Mouse (Mus musculus): ENCODE measurements at regions not wholly inside any gene's neighbourhood (a gene's known extent, or its start where the extent isn't known, plus 50 kb on each side); places are given as distances from the start of the nearest gene placed in this dataset.

DNA sequence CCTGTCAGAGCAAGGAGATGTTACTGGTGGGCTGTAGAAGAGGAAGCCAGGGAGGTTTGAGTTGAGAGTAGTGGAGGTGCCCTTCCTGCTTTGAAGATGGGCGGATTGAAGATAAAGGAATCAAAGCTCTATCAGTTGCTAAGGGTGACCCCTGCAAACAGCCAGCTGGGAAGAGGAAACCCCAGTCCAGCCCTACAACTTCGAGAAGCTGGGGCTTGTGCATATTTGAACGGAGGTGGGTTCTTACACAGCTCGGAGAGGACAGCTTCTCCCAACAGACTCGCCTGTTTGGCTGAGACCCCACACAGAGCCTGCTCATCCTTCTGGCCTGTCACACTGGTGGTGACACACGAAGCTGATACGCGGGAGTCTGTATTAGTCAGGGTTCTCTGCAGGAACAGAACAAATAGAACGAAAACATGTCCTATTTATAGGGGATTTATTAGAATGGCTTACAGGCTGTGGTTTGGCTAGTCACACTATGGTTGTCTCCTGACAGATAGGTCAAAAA is 60.6 kb upstream of the Slc25a33 start:
- no peak overlapping the region for H3ac ChIP-seq (ENCODE audit: control insufficient read depth, insufficient read length, low read depth)
- no peaks in the 10 kb centered on the region for H3K36me3 ChIP-seq (ENCODE audit: control insufficient read depth, insufficient read depth)
- H3K79me3 ChIP-seq (ENCODE audit: low read depth): no peaks in the 10 kb centered on the region
- no peaks in the 10 kb centered on the region for H3K79me2 ChIP-seq (ENCODE audit: control insufficient read depth, insufficient read depth)
- no peaks in the 10 kb centered on the region for H3K27me3 ChIP-seq (ENCODE audit: control insufficient read depth, insufficient read depth, insufficient read length)
- TF ChIP-seq FOSL1 (IDR thresholded peaks at IDR 0.05; ENCODE audit: insufficient read depth, low read length, poor library complexity, severe bottlenecking) (no peak), MAX (IDR thresholded peaks at IDR 0.05) (no peak)
- no peak overlapping the region for H3K4me3 ChIP-seq (ENCODE audit: insufficient read depth, poor library complexity, severe bottlenecking)

DNA sequence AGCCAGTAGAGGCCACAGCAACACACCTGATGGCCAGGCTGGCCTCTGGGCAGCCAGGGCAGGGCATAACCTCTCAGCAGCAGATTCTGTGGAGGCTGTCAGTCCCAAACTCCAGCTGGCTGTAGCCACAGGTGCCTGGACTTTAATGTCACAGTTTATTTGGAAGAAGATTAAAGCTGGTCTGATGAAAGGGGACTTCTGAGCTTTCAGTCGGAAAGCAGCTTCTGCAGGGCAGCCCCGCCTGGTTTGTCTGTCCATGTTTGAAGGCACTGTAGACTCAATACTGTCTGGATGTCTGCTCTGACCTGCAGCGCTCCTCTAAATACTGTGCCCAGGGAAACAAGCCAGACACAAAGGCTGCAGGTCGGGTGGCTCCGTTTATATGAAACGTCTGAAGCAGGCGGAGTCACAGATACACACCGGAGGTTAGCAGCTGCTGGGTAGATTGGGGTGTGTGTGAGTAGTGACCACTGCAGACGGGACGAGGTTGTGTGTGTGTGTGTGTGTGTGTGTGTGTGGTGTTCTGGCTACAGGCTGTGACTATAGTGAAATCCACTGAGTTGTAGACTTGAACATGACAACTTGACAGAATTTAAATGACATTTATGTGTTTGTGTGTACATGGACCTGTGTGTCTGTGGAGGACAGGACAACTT is 58.5 kb upstream of the Slc25a33 start:
- Histone ChIP-seq H3ac (ENCODE audit: control insufficient read depth, insufficient read length, low read depth) (no peak overlapping the region), H3K36me3 (ENCODE audit: control insufficient read depth, insufficient read depth) (no peaks in the 10 kb centered on the region), H3K4me3 (ENCODE audit: insufficient read depth, poor library complexity, severe bottlenecking) (no peak overlapping the region), H3K79me2 (ENCODE audit: control insufficient read depth, insufficient read depth) (no peaks in the 10 kb centered on the region), H3K27me3 (ENCODE audit: control insufficient read depth, insufficient read depth, insufficient read length) (no peaks in the 10 kb centered on the region), H3K79me3 (ENCODE audit: low read depth) (no peaks in the 10 kb centered on the region)
- TF ChIP-seq MYOD1 (IDR thresholded peaks at IDR 0.05; ENCODE audit: control insufficient read depth, insufficient read length, low read depth) (no peak), USF1 (IDR thresholded peaks at IDR 0.05; ENCODE audit: low read depth) (no peak)

DNA sequence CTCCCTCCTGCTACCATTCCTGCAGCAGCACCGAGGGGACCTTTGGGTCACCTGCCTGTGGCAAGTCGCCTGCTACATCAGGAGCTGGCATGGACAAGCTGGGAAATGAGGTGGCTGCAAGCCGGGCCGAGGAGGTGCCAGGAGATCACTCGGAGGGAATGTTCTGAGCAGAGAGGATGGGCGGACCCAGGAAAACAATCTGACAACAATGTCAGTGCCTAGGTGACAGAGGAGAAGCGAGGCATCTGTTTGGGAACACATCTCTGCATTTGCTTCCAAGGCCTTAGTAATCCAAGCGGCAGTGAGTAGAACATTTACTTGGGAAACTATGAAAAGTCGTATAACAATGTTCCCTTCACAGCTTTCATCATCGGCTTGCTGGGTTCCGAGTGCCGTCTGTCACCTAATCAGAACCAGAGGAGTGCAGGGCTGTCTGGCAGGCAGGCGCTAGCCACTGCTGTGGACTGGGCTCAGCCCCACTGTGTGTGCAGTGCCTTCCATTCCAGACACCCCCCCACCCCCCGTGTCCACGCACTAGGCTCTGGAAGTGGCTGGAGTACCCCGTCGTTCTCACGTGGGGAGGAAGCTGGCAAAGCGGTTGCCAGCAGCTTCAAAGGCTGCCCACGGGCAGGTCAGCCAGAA is 56.6 kb upstream of the Slc25a33 start:
- Histone ChIP-seq H3K79me2 (ENCODE audit: control insufficient read depth, insufficient read depth) (no peaks in the 10 kb centered on the region), H3K79me3 (ENCODE audit: low read depth) (no peaks in the 10 kb centered on the region), H3K27me3 (ENCODE audit: control insufficient read depth, insufficient read depth, insufficient read length) (no peaks in the 10 kb centered on the region), H3K36me3 (ENCODE audit: control insufficient read depth, insufficient read depth) (no peaks in the 10 kb centered on the region), H3ac (ENCODE audit: control insufficient read depth, insufficient read length, low read depth) (no peak overlapping the region), H3K4me3 (ENCODE audit: insufficient read depth, poor library complexity, severe bottlenecking) (no peak overlapping the region)
- no peak for TF ChIP-seq USF1 (IDR thresholded peaks at IDR 0.05; ENCODE audit: low read depth)
- TF ChIP-seq CEBPB (IDR thresholded peaks at IDR 0.05; ENCODE audit: low read depth): no peak
- no peak for TF ChIP-seq MAX (IDR thresholded peaks at IDR 0.05)
- TF ChIP-seq MYOG (IDR thresholded peaks at IDR 0.05; ENCODE audit: control insufficient read depth, extremely low read depth, insufficient read length): no peak
- no peak for TF ChIP-seq CTCF (IDR thresholded peaks at IDR 0.05; ENCODE audit: control insufficient read depth, insufficient read depth, insufficient read length)
- TF ChIP-seq MYOD1 (IDR thresholded peaks at IDR 0.05; ENCODE audit: control insufficient read depth, insufficient read length, low read depth): no peak
- no peak for TF ChIP-seq FOSL1 (IDR thresholded peaks at IDR 0.05; ENCODE audit: insufficient read depth, low read length, poor library complexity, severe bottlenecking)

DNA sequence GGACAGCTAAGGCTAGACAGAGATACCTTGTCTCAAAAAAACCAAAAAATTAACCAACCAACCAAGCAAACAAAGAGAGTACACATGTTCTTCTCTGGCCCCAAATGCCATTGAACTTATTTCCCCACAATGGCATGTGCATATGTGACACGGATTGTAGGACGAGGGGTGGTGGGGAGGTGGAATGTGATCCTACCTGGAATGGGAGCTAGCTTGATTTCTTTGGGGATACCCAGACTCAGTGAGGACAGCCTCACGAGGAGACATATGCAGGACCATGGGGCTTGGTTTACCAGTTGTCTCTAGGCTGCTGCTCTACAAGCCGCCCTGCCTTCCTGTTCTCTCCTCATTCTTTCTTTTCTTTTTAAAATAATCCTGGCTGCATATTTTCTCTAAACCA is 55.9 kb upstream of the Slc25a33 start:
- TF ChIP-seq MYOD1 (IDR thresholded peaks at IDR 0.05; ENCODE audit: control insufficient read depth, insufficient read length, low read depth) (no peak), CEBPB (IDR thresholded peaks at IDR 0.05; ENCODE audit: low read depth) (no peak), MAX (IDR thresholded peaks at IDR 0.05) (no peak), USF1 (IDR thresholded peaks at IDR 0.05; ENCODE audit: low read depth) (no peak), FOSL1 (IDR thresholded peaks at IDR 0.05; ENCODE audit: insufficient read depth, low read length, poor library complexity, severe bottlenecking) (no peak), CTCF (IDR thresholded peaks at IDR 0.05; ENCODE audit: control insufficient read depth, insufficient read depth, insufficient read length) (no peak), MYOG (IDR thresholded peaks at IDR 0.05; ENCODE audit: control insufficient read depth, extremely low read depth, insufficient read length) (no peak)
- no peaks in the 10 kb centered on the region for H3K36me3 ChIP-seq (ENCODE audit: control insufficient read depth, insufficient read depth)
- no peak overlapping the region for H3K4me3 ChIP-seq (ENCODE audit: insufficient read depth, poor library complexity, severe bottlenecking)
- H3K79me3 ChIP-seq (ENCODE audit: low read depth): no peaks in the 10 kb centered on the region
- no peak overlapping the region for H3ac ChIP-seq (ENCODE audit: control insufficient read depth, insufficient read length, low read depth)
- H3K79me2 ChIP-seq (ENCODE audit: control insufficient read depth, insufficient read depth): no peaks in the 10 kb centered on the region
- H3K27me3 ChIP-seq (ENCODE audit: control insufficient read depth, insufficient read depth, insufficient read length): no peaks in the 10 kb centered on the region

DNA sequence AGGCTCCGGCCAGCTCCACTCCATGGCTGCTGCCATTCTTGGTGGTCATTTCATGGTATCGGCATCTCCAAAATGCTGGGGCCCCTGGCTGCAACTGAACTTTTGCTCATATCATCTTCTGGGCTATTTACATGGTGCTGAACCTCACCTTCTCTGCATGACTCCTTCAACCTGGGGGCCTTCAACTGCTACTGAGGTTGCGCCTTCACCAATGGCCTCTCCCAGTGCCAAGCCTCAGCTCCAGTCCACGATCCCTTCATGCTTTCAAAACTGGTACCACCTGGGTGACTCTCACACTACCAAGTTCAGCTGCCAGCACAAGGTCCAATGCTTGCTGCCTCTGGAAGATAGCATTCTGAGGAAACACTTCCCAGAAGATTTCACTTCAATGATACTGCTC is 53.7 kb upstream of the Slc25a33 start:
- Histone ChIP-seq H3K27me3 (ENCODE audit: control insufficient read depth, insufficient read depth, insufficient read length) (no peaks in the 10 kb centered on the region), H3K4me3 (ENCODE audit: insufficient read depth, poor library complexity, severe bottlenecking) (no peak overlapping the region), H3K79me2 (ENCODE audit: control insufficient read depth, insufficient read depth) (no peaks in the 10 kb centered on the region), H3K79me3 (ENCODE audit: low read depth) (no peaks in the 10 kb centered on the region), H3K36me3 (ENCODE audit: control insufficient read depth, insufficient read depth) (no peaks in the 10 kb centered on the region), H3ac (ENCODE audit: control insufficient read depth, insufficient read length, low read depth) (no peak overlapping the region)
- no peak for TF ChIP-seq CTCF (IDR thresholded peaks at IDR 0.05; ENCODE audit: control insufficient read depth, insufficient read depth, insufficient read length)
- TF ChIP-seq CEBPB (IDR thresholded peaks at IDR 0.05; ENCODE audit: low read depth): no peak
- TF ChIP-seq FOSL1 (IDR thresholded peaks at IDR 0.05; ENCODE audit: insufficient read depth, low read length, poor library complexity, severe bottlenecking): no peak
- TF ChIP-seq MYOD1 (IDR thresholded peaks at IDR 0.05; ENCODE audit: control insufficient read depth, insufficient read length, low read depth): no peak
- no peak for TF ChIP-seq MYOG (IDR thresholded peaks at IDR 0.05; ENCODE audit: control insufficient read depth, extremely low read depth, insufficient read length)
- no peak for TF ChIP-seq MAX (IDR thresholded peaks at IDR 0.05)
- no peak for TF ChIP-seq USF1 (IDR thresholded peaks at IDR 0.05; ENCODE audit: low read depth)

Data from C2C12 (cell line).